ENCODE assay signal across 27 mouse cellular contexts in genomic region chr11:71976724-71977481, GRCm38 (mm10).
A peak's percentile ranks its signal among the peaks of the same experiment; 100 is the strongest.
DNase-seq lines count a peak whose midpoint lies in the region; ATAC-seq and TF ChIP-seq lines count a peak whose summit lies in the region.
"Had no signal": no experiment of that assay in that cellular context is flagged by ENCODE, and none has a peak within 500 bp of the region (broad histone marks: within the 10 kb centered on the region; RNA-seq: fewer than 3 reads in every experiment).

No protein-coding gene starts in this region.

- H3K27me3 ChIP-seq in limb, embryonic 13.5 days = no peaks in the 10 kb centered on the region; the same call in 1 of the 2 replicates
- H3K27me3 ChIP-seq in limb, embryonic 10.5 days (ENCODE audit: low read depth, poor library complexity, severe bottlenecking) = no peaks in the 10 kb centered on the region
- no peaks in the 10 kb centered on the region for H3K27me3 ChIP-seq in C2C12 (ENCODE audit: control insufficient read depth, insufficient read depth, insufficient read length)
- no peaks in the 10 kb centered on the region for H3K27me3 ChIP-seq in myocyte (ENCODE audit: control insufficient read depth, insufficient read depth, insufficient read length)
- H3K27me3 ChIP-seq: embryonic facial prominence, embryonic 15.5 days; forebrain, embryonic 13.5 days; heart, embryonic 13.5 days; limb, embryonic 12.5 days; liver, embryonic 13.5 days; midbrain, embryonic 15.5 days had no signal

- no peak overlapping the region for H3K4me2 ChIP-seq in limb, embryonic 13.5 days (replicated peaks)
- H3K4me2 ChIP-seq in myocyte (ENCODE audit: low read depth) = peak overlapping the region; percentile 57
- H3K4me2 ChIP-seq: embryonic facial prominence, embryonic 15.5 days; forebrain, embryonic 13.5 days; heart, embryonic 13.5 days; hindbrain, embryonic 12.5 days; kidney, embryonic 15.5 days; limb, embryonic 12.5 days; liver, embryonic 13.5 days; midbrain, embryonic 15.5 days had no signal

- H3K36me3 ChIP-seq in limb, embryonic 13.5 days = no peaks in the 10 kb centered on the region
- H3K36me3 ChIP-seq in limb, embryonic 10.5 days = no peaks in the 10 kb centered on the region
- H3K36me3 ChIP-seq in C2C12 (ENCODE audit: control insufficient read depth, insufficient read depth) = no peaks in the 10 kb centered on the region
- H3K36me3 ChIP-seq in myocyte (ENCODE audit: control insufficient read depth, insufficient read depth) = no peaks in the 10 kb centered on the region
- H3K36me3 ChIP-seq: embryonic facial prominence, embryonic 15.5 days; heart, embryonic 13.5 days; hindbrain, embryonic 12.5 days; kidney, embryonic 15.5 days; limb, embryonic 12.5 days; liver, embryonic 13.5 days; midbrain, embryonic 15.5 days had no signal

- H3K79me3 ChIP-seq in C2C12 (ENCODE audit: low read depth) = no peaks in the 10 kb centered on the region

- 63% methylated on average over 15 of the region's 15 CpGs for WGBS in limb, embryonic 13.5 days
- 78% methylated on average over 15 of the region's 15 CpGs for whole genome bisulfite sequencing in limb, embryonic 10.5 days

- no peak for TF ChIP-seq CTCF in C2C12 (IDR thresholded peaks at IDR 0.05; ENCODE audit: control insufficient read depth, insufficient read depth, insufficient read length)
- TF ChIP-seq CTCF in brain, embryonic 14.5 days (IDR thresholded peaks at IDR 0.05; ENCODE audit: borderline replicate concordance, extremely low read depth, insufficient read depth, insufficient read length) = no peak

- H3ac ChIP-seq in C2C12 (ENCODE audit: control insufficient read depth, insufficient read length, low read depth) (no peak overlapping the region), myocyte (ENCODE audit: control insufficient read depth, insufficient read length) (no peak overlapping the region)

- TF ChIP-seq POLR2A in brain, embryonic 14.5 days (IDR thresholded peaks at IDR 0.05; ENCODE audit: borderline replicate concordance, extremely low read depth, insufficient read depth, insufficient read length, poor library complexity, severe bottlenecking) = no peak
- TF ChIP-seq POLR2A in myocyte (IDR thresholded peaks at IDR 0.05; ENCODE audit: insufficient read length, low read depth) = peak; percentile 30

- H3K4me3 ChIP-seq in limb, embryonic 13.5 days = no peak overlapping the region
- no peak overlapping the region for H3K4me3 ChIP-seq in limb, embryonic 10.5 days
- no peak overlapping the region for H3K4me3 ChIP-seq in C2C12 (ENCODE audit: insufficient read depth, poor library complexity, severe bottlenecking)
- H3K4me3 ChIP-seq in myocyte = no peak overlapping the region
- H3K4me3 ChIP-seq: embryonic facial prominence, embryonic 15.5 days; forebrain, embryonic 13.5 days; heart, adult 2 months; heart, embryonic 13.5 days; hindbrain, embryonic 12.5 days; kidney, embryonic 15.5 days; limb, embryonic 12.5 days; liver, embryonic 13.5 days; midbrain, embryonic 15.5 days had no signal

- 0 out of 2 replicates have a peak, but pooled peaks have one; percentile 24 for ATAC-seq in limb, embryonic 13.5 days (ENCODE audit: low FRiP score, low read depth)
- ATAC-seq: forebrain, embryonic 13.5 days; midbrain, embryonic 15.5 days had no signal

- H3K4me1 ChIP-seq in limb, embryonic 13.5 days = no peaks in the 10 kb centered on the region
- H3K4me1 ChIP-seq in limb, embryonic 10.5 days = no peaks in the 10 kb centered on the region
- H3K4me1 ChIP-seq: embryonic facial prominence, embryonic 15.5 days; heart, embryonic 13.5 days; hindbrain, embryonic 12.5 days; kidney, embryonic 15.5 days; limb, embryonic 12.5 days; liver, embryonic 13.5 days; midbrain, embryonic 15.5 days had no signal

- H3K9me3 ChIP-seq in limb, embryonic 13.5 days = no peaks in the 10 kb centered on the region
- no peaks in the 10 kb centered on the region for H3K9me3 ChIP-seq in limb, embryonic 10.5 days (replicated peaks)
- H3K9me3 ChIP-seq: embryonic facial prominence, embryonic 15.5 days; forebrain, embryonic 13.5 days; heart, embryonic 13.5 days; hindbrain, embryonic 12.5 days; kidney, embryonic 15.5 days; limb, embryonic 12.5 days; liver, embryonic 13.5 days; midbrain, embryonic 15.5 days had no signal

- H3K27ac ChIP-seq in limb, embryonic 13.5 days = no peak overlapping the region
- H3K27ac ChIP-seq in limb, embryonic 10.5 days = no peak overlapping the region
- H3K27ac ChIP-seq: embryonic facial prominence, embryonic 15.5 days; forebrain, embryonic 13.5 days; heart, adult 2 months; heart, embryonic 13.5 days; hindbrain, embryonic 12.5 days; kidney, embryonic 15.5 days; limb, embryonic 12.5 days; liver, embryonic 13.5 days; midbrain, embryonic 15.5 days had no signal

- no peaks in the 10 kb centered on the region for H3K79me2 ChIP-seq in C2C12 (ENCODE audit: control insufficient read depth, insufficient read depth)
- no peaks in the 10 kb centered on the region for H3K79me2 ChIP-seq in myocyte (ENCODE audit: control insufficient read depth, insufficient read depth)

- no peak for DNase-seq in limb, embryonic 10.5 days (ENCODE audit: low spot score)
- DNase-seq in brain, embryonic 14.5 days (ENCODE audit: low read depth) = peak; percentile 29
- DNase-seq in thymus, postnatal 0 days (ENCODE audit: low spot score) = no peak
- DNase-seq in urinary bladder, postnatal 25 days (ENCODE audit: low spot score) = no peak
- DNase-seq: adrenal gland, postnatal 14 days; cerebellum, adult 8-10 months; cerebellum, postnatal 36 days; embryo, embryonic 11 days; gastrocnemius, postnatal 25 days; heart, adult 2 months; heart, postnatal 14 days; kidney, adult 11 months; kidney, postnatal 36 days; layer of hippocampus, postnatal 36 days; liver, embryonic 13.5 days; lung, adult 2 months; lung, postnatal 14 days had no signal

- no peak overlapping the region for H3K9ac ChIP-seq in limb, embryonic 13.5 days
- H3K9ac ChIP-seq: embryonic facial prominence, embryonic 15.5 days; forebrain, embryonic 13.5 days; heart, embryonic 13.5 days; hindbrain, embryonic 12.5 days; kidney, embryonic 15.5 days; limb, embryonic 12.5 days; liver, embryonic 13.5 days; midbrain, embryonic 15.5 days had no signal

TF ChIP-seq in C2C12, 6 proteins besides CTCF, POLR2A, EP300 and RAD21:
- TF ChIP-seq USF1 (IDR thresholded peaks at IDR 0.05; ENCODE audit: low read depth) = peak; percentile 52
- TF ChIP-seq MYOG (IDR thresholded peaks at IDR 0.05; ENCODE audit: control insufficient read depth, extremely low read depth, insufficient read length) = no peak
- peak; percentile 99 for TF ChIP-seq MYOD1 (IDR thresholded peaks at IDR 0.05; ENCODE audit: control insufficient read depth, insufficient read length, low read depth)
- TF ChIP-seq FOSL1 (IDR thresholded peaks at IDR 0.05; ENCODE audit: insufficient read depth, low read length, poor library complexity, severe bottlenecking) = peak; percentile 17
- no peak for TF ChIP-seq CEBPB (IDR thresholded peaks at IDR 0.05; ENCODE audit: low read depth)
- TF ChIP-seq MAX (IDR thresholded peaks at IDR 0.05) = peak; percentile 38

TF ChIP-seq in myocyte, 11 proteins besides CTCF, POLR2A, EP300 and RAD21:
- TF ChIP-seq E2F4 (IDR thresholded peaks at IDR 0.05; ENCODE audit: insufficient read depth) (no peak), USF1 (IDR thresholded peaks at IDR 0.05; ENCODE audit: low read depth) (no peak), TCF12 (IDR thresholded peaks at IDR 0.05; ENCODE audit: insufficient read depth, poor library complexity, severe bottlenecking) (peak; percentile 79), REST (IDR thresholded peaks at IDR 0.05; ENCODE audit: insufficient read depth, insufficient read length) (no peak), POLR2AphosphoS2 (IDR thresholded peaks at IDR 0.05; ENCODE audit: insufficient read length, low read depth) (no peak), MYOD1 (IDR thresholded peaks at IDR 0.05; ENCODE audit: control insufficient read depth in 1 of 3, insufficient read length in 2 of 3, low read depth in 2 of 3) (peak; percentile 92 to 99 (median 99)), SRF (IDR thresholded peaks at IDR 0.05; ENCODE audit: control insufficient read depth, insufficient read length, low read depth) (no peak), MAX (IDR thresholded peaks at IDR 0.05; ENCODE audit: low read depth) (no peak), CEBPB (IDR thresholded peaks at IDR 0.05; ENCODE audit: insufficient read depth, poor library complexity, severe bottlenecking) (0 out of 2 replicates have a peak, but pooled peaks have one; percentile 21), MYOG (IDR thresholded peaks at IDR 0.05; ENCODE audit: control insufficient read depth in 1 of 3, insufficient read depth in 1 of 3, insufficient read length in 2 of 3, low read depth in 2 of 3) (peak in 2 of 3 experiments; percentile 78 to 93), TCF3 (IDR thresholded peaks at IDR 0.05; ENCODE audit: insufficient read length, low read depth) (peak; percentile 81)
TF ChIP-seq in myocyte: peak in this region for 5.
